Mouse (Mus musculus): ENCODE data around the gene Gpr18. TPM values are rescaled to one million over a fixed set of nuclear protein-coding genes. Genes with fewer than 3 reads are reported as not detected.

Gene Gpr18
- polyA plus RNA-seq, 1 experiment: not detected

DNA sequence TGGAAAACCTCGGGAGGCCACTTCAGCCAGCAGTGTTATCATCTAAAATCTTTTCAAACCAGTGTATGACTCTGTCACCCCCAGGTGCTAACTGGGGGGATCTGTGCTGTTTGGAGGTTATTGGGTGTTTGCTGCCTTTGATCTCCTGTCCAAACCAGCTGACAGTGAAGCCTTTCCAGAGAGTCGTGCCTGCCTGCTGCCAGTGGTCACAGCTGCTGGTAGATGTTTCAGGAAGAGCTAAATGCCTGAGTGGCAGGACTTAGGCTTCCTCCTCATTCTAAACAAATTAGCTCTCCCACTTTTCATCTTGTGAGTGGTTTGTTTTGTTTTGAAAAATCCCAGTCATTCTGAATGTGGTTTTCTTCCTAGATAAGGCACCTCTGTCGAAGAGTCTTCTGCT lies 10.8 kb downstream of the Gpr18 start:
- Histone ChIP-seq H3K4me1 (ENCODE audit: control insufficient read depth) (peaks cover 29% of the 10 kb centered on the region), H3K4me3 (replicated peaks) (no peak overlapping the region), H3K36me3 (ENCODE audit: control insufficient read depth) (peaks cover 9% of the 10 kb centered on the region), H3K27me3 (ENCODE audit: control insufficient read depth) (no peaks in the 10 kb centered on the region), H3K9me3 (ENCODE audit: control insufficient read depth, low read length) (no peaks in the 10 kb centered on the region)
- TF ChIP-seq GATA1 (IDR thresholded peaks at IDR 0.05; ENCODE audit: low read length) (no peak), TAL1 (IDR thresholded peaks at IDR 0.05; ENCODE audit: low read length) (no peak)

GRCm38 (mm10) chr14:121903381-121903876 lies 12.2 kb downstream of the Gpr18 start:
- peaks cover 26% of the 10 kb centered on the region for H3K4me1 ChIP-seq (ENCODE audit: control insufficient read depth)
- TF ChIP-seq GATA1 (IDR thresholded peaks at IDR 0.05; ENCODE audit: low read length): no peak
- no peak for TF ChIP-seq TAL1 (IDR thresholded peaks at IDR 0.05; ENCODE audit: low read length)

GRCm38 (mm10) chr14:121901511-121901910 lies 14.1 kb downstream of the Gpr18 start:
- no peaks in the 10 kb centered on the region for H3K27me3 ChIP-seq (ENCODE audit: control insufficient read depth)
- no peak overlapping the region for H3K4me3 ChIP-seq (replicated peaks)
- no peaks in the 10 kb centered on the region; the same call in 1 of the 2 replicates for H3K36me3 ChIP-seq (ENCODE audit: control insufficient read depth)
- no peaks in the 10 kb centered on the region for H3K9me3 ChIP-seq (ENCODE audit: control insufficient read depth, low read length)
- no peak for TF ChIP-seq GATA1 (IDR thresholded peaks at IDR 0.05; ENCODE audit: low read length)
- TF ChIP-seq TAL1 (IDR thresholded peaks at IDR 0.05; ENCODE audit: low read length): no peak
- peaks cover 18% of the 10 kb centered on the region for H3K4me1 ChIP-seq (ENCODE audit: control insufficient read depth)

More at GRCm38 (mm10) chr14:121903381-121903876, 12.2 kb downstream of the Gpr18 start:
- Histone ChIP-seq H3K36me3 (ENCODE audit: control insufficient read depth) (peaks cover 2% of the 10 kb centered on the region), H3K4me3 (replicated peaks) (no peak overlapping the region), H3K9me3 (ENCODE audit: control insufficient read depth, low read length) (no peaks in the 10 kb centered on the region), H3K27me3 (ENCODE audit: control insufficient read depth) (no peaks in the 10 kb centered on the region)

DNA sequence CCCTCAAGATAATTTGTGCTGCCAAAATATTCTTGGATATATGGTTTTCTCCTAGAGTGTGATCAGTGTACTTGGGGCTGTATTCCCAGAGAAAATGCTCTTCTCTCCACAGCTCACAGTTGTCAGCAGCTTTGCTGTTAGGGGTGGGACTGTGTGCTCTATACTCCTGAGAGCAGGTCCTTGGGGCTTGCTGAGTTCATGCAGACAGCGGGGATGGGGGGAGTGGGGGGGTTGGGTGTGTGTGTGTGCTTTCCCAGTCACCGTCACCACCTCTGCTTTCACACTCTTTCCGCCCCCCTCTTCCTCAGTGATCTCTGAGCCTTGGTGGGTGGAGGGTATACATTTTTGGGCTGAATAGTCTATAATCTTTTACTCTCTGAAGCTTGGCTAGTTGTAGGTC lies 16.5 kb downstream of the Gpr18 start:
- no peak overlapping the region for H3K4me3 ChIP-seq (replicated peaks)
- TF ChIP-seq GATA1 (IDR thresholded peaks at IDR 0.05; ENCODE audit: low read length) (no peak), TAL1 (IDR thresholded peaks at IDR 0.05; ENCODE audit: low read length) (no peak)
- no peaks in the 10 kb centered on the region; the same call in 1 of the 2 replicates for H3K36me3 ChIP-seq (ENCODE audit: control insufficient read depth)
- no peaks in the 10 kb centered on the region for H3K9me3 ChIP-seq (ENCODE audit: control insufficient read depth, low read length)
- H3K4me1 ChIP-seq (ENCODE audit: control insufficient read depth): peaks cover 3% of the 10 kb centered on the region; the same call in 1 of the 2 replicates
- H3K27me3 ChIP-seq (ENCODE audit: control insufficient read depth): no peaks in the 10 kb centered on the region

DNA sequence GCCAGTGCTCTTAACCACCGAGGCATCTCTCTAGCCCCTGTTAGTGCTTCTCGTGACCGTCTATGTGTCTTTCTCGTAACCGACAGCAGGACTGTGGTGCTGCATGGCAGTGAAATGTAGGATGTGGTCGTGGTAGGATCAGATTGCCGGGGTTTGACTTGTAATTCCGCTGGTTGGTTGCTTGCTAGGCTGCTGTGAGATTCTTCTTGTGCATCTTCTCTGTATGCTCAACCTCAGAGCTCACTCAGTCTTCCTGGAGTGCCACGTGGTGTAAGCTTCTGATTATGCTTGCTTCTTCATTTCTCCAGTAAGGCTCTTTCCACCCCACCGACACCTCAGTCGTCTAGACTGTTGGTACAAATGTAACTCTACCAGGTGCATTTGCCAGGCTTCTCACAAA lies 17.1 kb downstream of the Gpr18 start:
- no peaks in the 10 kb centered on the region for H3K27me3 ChIP-seq (ENCODE audit: control insufficient read depth)
- H3K9me3 ChIP-seq (ENCODE audit: control insufficient read depth, low read length): no peaks in the 10 kb centered on the region
- no peaks in the 10 kb centered on the region; the same call in 1 of the 2 replicates for H3K36me3 ChIP-seq (ENCODE audit: control insufficient read depth)
- peaks cover 3% of the 10 kb centered on the region; the same call in 1 of the 2 replicates for H3K4me1 ChIP-seq (ENCODE audit: control insufficient read depth)
- H3K4me3 ChIP-seq (replicated peaks): no peak overlapping the region
- TF ChIP-seq GATA1 (IDR thresholded peaks at IDR 0.05; ENCODE audit: low read length) (no peak), TAL1 (IDR thresholded peaks at IDR 0.05; ENCODE audit: low read length) (no peak)

- no peaks in the 10 kb centered on the region for H3K27me3 ChIP-seq (ENCODE audit: control insufficient read depth)
- H3K4me3 ChIP-seq (replicated peaks): no peak overlapping the region
- H3K36me3 ChIP-seq (ENCODE audit: control insufficient read depth): no peaks in the 10 kb centered on the region; the same call in 1 of the 2 replicates
- TF ChIP-seq TAL1 (IDR thresholded peaks at IDR 0.05; ENCODE audit: low read length) (no peak), GATA1 (IDR thresholded peaks at IDR 0.05; ENCODE audit: low read length) (no peak)
- H3K4me1 ChIP-seq (ENCODE audit: control insufficient read depth): no peaks in the 10 kb centered on the region; the same call in 1 of the 2 replicates
- H3K9me3 ChIP-seq (ENCODE audit: control insufficient read depth, low read length): no peaks in the 10 kb centered on the region
Observed at GRCm38 (mm10) chr14:121897773-121898172, 17.8 kb downstream of the Gpr18 start.

DNA sequence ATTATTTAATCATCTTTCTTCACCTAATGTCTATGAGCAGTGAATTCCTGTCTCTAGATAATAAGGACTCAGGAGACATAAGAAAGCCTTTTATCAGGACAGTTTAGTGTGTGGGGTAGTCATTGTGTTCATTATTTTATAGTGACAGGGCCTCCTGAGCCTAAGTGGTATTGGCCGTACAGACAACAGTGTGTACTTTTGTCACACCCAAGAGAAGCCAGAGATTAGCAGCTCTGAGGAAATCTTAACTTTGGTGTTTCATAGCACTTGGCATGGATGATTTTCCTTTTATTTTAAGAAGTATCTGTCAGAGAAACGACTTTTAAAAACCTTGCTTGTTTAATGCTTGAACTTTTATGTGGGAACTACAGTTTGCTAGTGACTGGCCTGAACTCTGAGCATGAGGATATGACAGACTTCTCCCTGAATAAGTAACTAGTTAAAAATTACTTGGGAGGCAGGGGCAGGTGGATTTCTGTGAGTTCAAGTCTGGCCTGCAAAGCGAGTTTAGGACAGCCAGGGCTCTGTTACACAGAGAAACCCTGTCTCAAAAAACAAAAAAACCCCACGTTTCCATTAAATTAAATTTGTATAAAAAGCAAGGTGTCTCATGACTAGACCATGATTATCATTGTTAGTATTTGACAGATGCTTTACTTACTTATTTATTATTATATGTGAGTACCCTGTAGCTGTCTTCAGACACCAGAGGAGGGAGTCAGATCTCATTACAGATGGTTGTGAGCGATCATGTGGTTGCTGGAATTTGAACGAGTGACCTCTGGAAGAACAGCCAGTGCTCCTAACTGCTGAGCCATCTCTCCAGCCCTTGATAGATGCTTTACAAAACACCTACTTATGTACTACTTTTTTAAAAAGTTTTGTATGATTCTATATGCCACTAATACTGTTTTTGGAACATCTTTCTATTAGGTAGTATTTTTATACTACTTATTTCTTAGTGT lies 19.2 kb downstream of the Gpr18 start:
- no peaks in the 10 kb centered on the region for H3K27me3 ChIP-seq (ENCODE audit: control insufficient read depth)
- H3K36me3 ChIP-seq (ENCODE audit: control insufficient read depth): no peaks in the 10 kb centered on the region; the same call in 1 of the 2 replicates
- H3K4me1 ChIP-seq (ENCODE audit: control insufficient read depth): no peaks in the 10 kb centered on the region; the same call in 1 of the 2 replicates
- no peaks in the 10 kb centered on the region for H3K9me3 ChIP-seq (ENCODE audit: control insufficient read depth, low read length)
- TF ChIP-seq GATA1 (IDR thresholded peaks at IDR 0.05; ENCODE audit: low read length) (no peak), TAL1 (IDR thresholded peaks at IDR 0.05; ENCODE audit: low read length) (no peak)
- no peak overlapping the region for H3K4me3 ChIP-seq (replicated peaks)

DNA sequence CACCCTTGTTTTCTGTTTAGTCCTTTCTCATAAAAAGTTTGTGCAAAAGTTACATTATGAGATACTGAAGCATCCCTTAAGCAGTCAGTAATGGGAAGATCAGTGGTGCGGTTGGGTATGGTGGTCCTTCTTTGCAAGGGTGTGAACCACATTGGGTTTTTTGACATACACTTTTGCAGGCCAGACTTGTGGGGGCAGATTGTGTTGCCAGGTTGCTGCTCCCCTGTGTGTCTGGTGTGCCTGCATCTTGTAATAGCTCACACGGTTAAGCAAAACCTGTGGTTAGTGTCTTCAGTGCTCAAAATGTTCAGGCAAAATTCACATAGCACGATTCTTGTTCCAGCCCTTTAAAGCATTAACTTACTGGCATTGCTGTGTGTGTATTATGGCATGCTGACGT lies 20.3 kb downstream of the Gpr18 start:
- TF ChIP-seq TAL1 (IDR thresholded peaks at IDR 0.05; ENCODE audit: low read length): no peak
- TF ChIP-seq GATA1 (IDR thresholded peaks at IDR 0.05; ENCODE audit: low read length): no peak
- peaks cover 3% of the 10 kb centered on the region for H3K36me3 ChIP-seq (ENCODE audit: control insufficient read depth)
- H3K4me3 ChIP-seq (replicated peaks): no peak overlapping the region
- no peaks in the 10 kb centered on the region for H3K9me3 ChIP-seq (ENCODE audit: control insufficient read depth, low read length)
- no peaks in the 10 kb centered on the region for H3K27me3 ChIP-seq (ENCODE audit: control insufficient read depth)
- no peaks in the 10 kb centered on the region; the same call in 1 of the 2 replicates for H3K4me1 ChIP-seq (ENCODE audit: control insufficient read depth)

- H3K4me3 ChIP-seq (replicated peaks): no peak overlapping the region
- peaks cover 4% of the 10 kb centered on the region for H3K36me3 ChIP-seq (ENCODE audit: control insufficient read depth)
- H3K4me1 ChIP-seq (ENCODE audit: control insufficient read depth): no peaks in the 10 kb centered on the region; the same call in 1 of the 2 replicates
- H3K9me3 ChIP-seq (ENCODE audit: control insufficient read depth, low read length): no peaks in the 10 kb centered on the region
- H3K27me3 ChIP-seq (ENCODE audit: control insufficient read depth): no peaks in the 10 kb centered on the region
- no peak for TF ChIP-seq TAL1 (IDR thresholded peaks at IDR 0.05; ENCODE audit: low read length)
- TF ChIP-seq GATA1 (IDR thresholded peaks at IDR 0.05; ENCODE audit: low read length): no peak
Observed at GRCm38 (mm10) chr14:121894511-121895135, 21.0 kb downstream of the Gpr18 start.
